Mouse (Mus musculus) kidney, embryonic 14.5 days (tissue): ENCODE measurements at regions not wholly inside any gene's neighbourhood (a gene's known extent, or its start where the extent isn't known, plus 50 kb on each side); places are given as distances from the start of the nearest gene placed in this dataset.

Experiments used
- ATAC-seq: fragments of 200-750 bp; cut with Nextera tagmentation; 2 replicates; pipeline ENCODE4 v1.8.0; 2017; ENCODE audit warnings: moderate number of reproducible peaks, mild to moderate bottlenecking, moderate TSS enrichment, moderate library complexity; ENCODE audit not compliant: low FRiP score, low TSS enrichment
- H3K27ac ChIP-seq: fragments of 300-500 bp; sonication (generic); 2 replicates; pipeline ENCODE4 v1.5.1; 2014; ENCODE audit warnings: low read depth, mild to moderate bottlenecking, low read length, moderate library complexity, mixed read lengths
- H3K27me3 ChIP-seq: fragments of 300-500 bp; sonication (generic); 2 replicates; pipeline ENCODE4 v1.6.1; 2014; ENCODE audit warnings: mild to moderate bottlenecking, low read length; ENCODE audit not compliant: control insufficient read depth, insufficient read depth
- H3K36me3 ChIP-seq: fragments of 300-500 bp; sonication (generic); 2 replicates; pipeline ENCODE4 v1.6.1; 2014; ENCODE audit warnings: low read length, mixed read lengths; ENCODE audit not compliant: control insufficient read depth, insufficient read depth
- H3K4me1 ChIP-seq: fragments of 300-500 bp; sonication (generic); 2 replicates; pipeline ENCODE4 v1.6.1; 2014; ENCODE audit warnings: low read length, mixed read lengths; ENCODE audit not compliant: control insufficient read depth, insufficient read depth
- H3K4me2 ChIP-seq: fragments of 300-500 bp; sonication (generic); replicated peaks from 2 replicates; pipeline ENCODE4 v1.6.1; 2014; ENCODE audit warnings: low read depth, mild to moderate bottlenecking, low read length
- H3K4me3 ChIP-seq: fragments of 300-500 bp; sonication (generic); 2 replicates; pipeline ENCODE4 v1.5.1; 2014; ENCODE audit warnings: mild to moderate bottlenecking, low read length
- H3K9ac ChIP-seq: fragments of 300-500 bp; sonication (generic); 2 replicates; pipeline ENCODE4 v1.6.1; 2014; ENCODE audit warnings: low read depth, mild to moderate bottlenecking, low read length, moderate library complexity
- H3K9me3 ChIP-seq: fragments of 300-500 bp; sonication (generic); 2 replicates; pipeline ENCODE4 v1.6.1; 2016; ENCODE audit warnings: low read length; ENCODE audit not compliant: control insufficient read depth
- WGBS: fragments of 180-500 bp; shearing (Covaris S2); extraction: QIAGEN DNeasy Blood & Tissue Kit; methylation state at CpG from one replicate; pipeline ENCODE4 v1.1.7; 2014; 5-methylcytosine and 5-hydroxymethylcytosine counted together

DNA sequence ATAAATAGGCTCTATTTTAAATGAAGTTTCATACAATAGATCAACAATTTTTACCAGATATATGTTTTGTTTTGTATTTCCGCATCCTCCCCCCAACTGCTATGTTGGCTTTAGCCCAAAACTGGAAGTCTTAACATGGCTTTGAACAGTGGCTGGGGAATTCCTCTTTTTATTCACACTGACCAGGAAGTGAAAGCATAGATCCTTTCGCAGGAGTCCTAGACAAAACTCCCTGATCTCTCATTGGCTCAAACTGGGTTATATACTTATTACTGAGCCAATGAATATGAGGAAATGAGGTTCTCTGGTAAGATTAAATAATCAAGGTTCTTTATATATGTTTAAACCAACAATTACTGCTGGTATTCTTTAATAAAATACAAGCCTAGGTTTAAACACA lies 218.8 kb downstream of the Ttll7 start:
- H3K27me3 ChIP-seq: no peaks in the 10 kb centered on the region
- H3K36me3 ChIP-seq: no peaks in the 10 kb centered on the region
- H3K4me3 ChIP-seq: no peak overlapping the region
- WGBS: 91% methylated on average over 2 of the region's 2 CpGs
- no peak for ATAC-seq
- H3K4me2 ChIP-seq: no peak overlapping the region
- H3K4me1 ChIP-seq: no peaks in the 10 kb centered on the region
- H3K9me3 ChIP-seq: no peaks in the 10 kb centered on the region
- H3K9ac ChIP-seq: no peak overlapping the region
- H3K27ac ChIP-seq: no peak overlapping the region

DNA sequence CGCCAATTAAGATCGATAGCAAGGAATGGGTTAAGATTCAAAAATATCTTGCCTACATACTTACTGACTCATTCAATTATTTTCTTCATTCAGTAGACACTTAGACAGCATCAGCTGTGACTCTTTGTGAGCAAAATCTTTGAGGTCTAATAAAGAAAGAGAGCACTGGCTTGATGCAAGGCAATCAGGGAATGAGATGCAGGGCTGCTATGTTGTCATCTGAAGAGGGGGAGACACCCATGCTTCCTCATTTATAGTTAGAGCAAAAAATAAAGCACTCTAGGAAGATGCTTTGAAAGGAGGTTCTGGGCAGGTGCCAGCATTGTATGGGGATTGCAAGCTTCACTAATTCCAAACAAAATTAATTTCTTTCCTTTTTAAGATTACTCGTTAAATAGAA lies 228.0 kb downstream of the Ttll7 start:
- no peak overlapping the region for H3K4me2 ChIP-seq
- no peaks in the 10 kb centered on the region for H3K36me3 ChIP-seq
- no peak for ATAC-seq
- WGBS: 90% methylated on average over 3 of the region's 3 CpGs
- H3K4me3 ChIP-seq: no peak overlapping the region
- no peak overlapping the region for H3K27ac ChIP-seq
- H3K27me3 ChIP-seq: no peaks in the 10 kb centered on the region
- no peaks in the 10 kb centered on the region for H3K9me3 ChIP-seq
- H3K4me1 ChIP-seq: no peaks in the 10 kb centered on the region
- no peak overlapping the region for H3K9ac ChIP-seq

- no peak overlapping the region for H3K4me2 ChIP-seq
- H3K36me3 ChIP-seq: no peaks in the 10 kb centered on the region
- H3K27me3 ChIP-seq: no peaks in the 10 kb centered on the region
- ATAC-seq: no peak
- no peaks in the 10 kb centered on the region for H3K4me1 ChIP-seq
- no peak overlapping the region for H3K27ac ChIP-seq
- H3K4me3 ChIP-seq: no peak overlapping the region
- H3K9me3 ChIP-seq: no peaks in the 10 kb centered on the region
- H3K9ac ChIP-seq: no peak overlapping the region
- WGBS: 76% methylated on average over 4 of the region's 4 CpGs
These were observed 228.7 kb downstream of the Ttll7 start for GRCm38 (mm10) chr3:147080768-147081448.

- H3K9ac ChIP-seq: no peak overlapping the region
- no peak overlapping the region for H3K27ac ChIP-seq
- no peaks in the 10 kb centered on the region for H3K27me3 ChIP-seq
- no peak overlapping the region for H3K4me2 ChIP-seq
- no peak for ATAC-seq
- no peaks in the 10 kb centered on the region for H3K4me1 ChIP-seq
- H3K9me3 ChIP-seq: no peaks in the 10 kb centered on the region
- H3K4me3 ChIP-seq: no peak overlapping the region
- 92% methylated on average over 9 of the region's 9 CpGs for WGBS
- no peaks in the 10 kb centered on the region for H3K36me3 ChIP-seq
These were observed 229.6 kb downstream of the Ttll7 start for GRCm38 (mm10) chr3:147081763-147082162.

- no peak for ATAC-seq
- H3K27ac ChIP-seq: no peak overlapping the region
These were observed 230.2 kb downstream of the Ttll7 start for GRCm38 (mm10) chr3:147082255-147082943.

GRCm38 (mm10) chr3:147083374-147083773 lies 231.2 kb downstream of the Ttll7 start:
- Histone ChIP-seq H3K27ac (no peak overlapping the region), H3K36me3 (no peaks in the 10 kb centered on the region), H3K27me3 (no peaks in the 10 kb centered on the region), H3K4me2 (no peak overlapping the region), H3K9me3 (no peaks in the 10 kb centered on the region), H3K9ac (no peak overlapping the region), H3K4me3 (no peak overlapping the region), H3K4me1 (no peaks in the 10 kb centered on the region)
- 40% methylated on average over 11 of the region's 11 CpGs for WGBS
- ATAC-seq: no peak

More at GRCm38 (mm10) chr3:147082255-147082943, 230.2 kb downstream of the Ttll7 start:
- Histone ChIP-seq H3K9me3 (no peaks in the 10 kb centered on the region), H3K36me3 (no peaks in the 10 kb centered on the region), H3K4me2 (no peak overlapping the region), H3K27me3 (no peaks in the 10 kb centered on the region), H3K4me1 (no peaks in the 10 kb centered on the region), H3K9ac (no peak overlapping the region), H3K4me3 (no peak overlapping the region)
- WGBS: 46% methylated on average over 7 of the region's 7 CpGs

GRCm38 (mm10) chr3:147083823-147084222 lies 231.7 kb downstream of the Ttll7 start:
- Histone ChIP-seq H3K9ac (no peak overlapping the region), H3K36me3 (no peaks in the 10 kb centered on the region), H3K27me3 (no peaks in the 10 kb centered on the region), H3K4me3 (no peak overlapping the region), H3K27ac (no peak overlapping the region), H3K4me2 (no peak overlapping the region), H3K9me3 (no peaks in the 10 kb centered on the region), H3K4me1 (no peaks in the 10 kb centered on the region)
- ATAC-seq: no peak
- 75% methylated on average over 4 of the region's 4 CpGs for whole genome bisulfite sequencing

- Histone ChIP-seq H3K4me3 (no peak overlapping the region), H3K27me3 (no peaks in the 10 kb centered on the region), H3K9me3 (no peaks in the 10 kb centered on the region), H3K4me2 (no peak overlapping the region), H3K4me1 (no peaks in the 10 kb centered on the region), H3K9ac (no peak overlapping the region), H3K36me3 (no peaks in the 10 kb centered on the region), H3K27ac (no peak overlapping the region)
- 66% methylated on average over 9 of the region's 9 CpGs for WGBS
- no peak for ATAC-seq
These were observed 232.5 kb downstream of the Ttll7 start for GRCm38 (mm10) chr3:147084624-147085189.

GRCm38 (mm10) chr3:147088171-147088570 lies 236.0 kb downstream of the Ttll7 start:
- H3K27me3 ChIP-seq: no peaks in the 10 kb centered on the region
- no peaks in the 10 kb centered on the region for H3K4me1 ChIP-seq
- no peaks in the 10 kb centered on the region for H3K36me3 ChIP-seq
- no peak overlapping the region for H3K4me3 ChIP-seq
- 85% methylated on average over 6 of the region's 6 CpGs for WGBS
- no peaks in the 10 kb centered on the region for H3K9me3 ChIP-seq
- H3K4me2 ChIP-seq: no peak overlapping the region
- no peak overlapping the region for H3K9ac ChIP-seq
- ATAC-seq: no peak
- no peak overlapping the region for H3K27ac ChIP-seq
